Mouse (Mus musculus): ENCODE data around the gene Ngdn.

Ngdn gene

GRCm38 (mm10) chr14:55054191-55054749 is 39.0 kb downstream of the Ngdn start:
- TF ChIP-seq GATA4 (IDR thresholded peaks at IDR 0.05; ENCODE audit: insufficient replicate concordance, low read length), result no peak

GRCm38 (mm10) chr14:55055167-55055834 is 40.0 kb downstream of the Ngdn start:
- TF ChIP-seq GATA4 (IDR thresholded peaks at IDR 0.05; ENCODE audit: insufficient replicate concordance, low read length), result no peak

GRCm38 (mm10) chr14:55059009-55059408 is 43.8 kb downstream of the Ngdn start:
- TF ChIP-seq GATA4 (IDR thresholded peaks at IDR 0.05; ENCODE audit: insufficient replicate concordance, low read length), result no peak

GRCm38 (mm10) chr14:55059931-55060330 is 44.7 kb downstream of the Ngdn start:
- no peak for TF ChIP-seq GATA4 (IDR thresholded peaks at IDR 0.05; ENCODE audit: insufficient replicate concordance, low read length)

- no peak for TF ChIP-seq GATA4 (IDR thresholded peaks at IDR 0.05; ENCODE audit: insufficient replicate concordance, low read length)
These were observed 46.6 kb downstream of the Ngdn start for GRCm38 (mm10) chr14:55061845-55062244.

GRCm38 (mm10) chr14:55062626-55063025 is 47.4 kb downstream of the Ngdn start:
- TF ChIP-seq GATA4 (IDR thresholded peaks at IDR 0.05; ENCODE audit: insufficient replicate concordance, low read length), result no peak

GRCm38 (mm10) chr14:55063117-55063516 is 47.9 kb downstream of the Ngdn start:
- TF ChIP-seq GATA4 (IDR thresholded peaks at IDR 0.05; ENCODE audit: insufficient replicate concordance, low read length), result no peak

GRCm38 (mm10) chr14:55063581-55064381 is 48.5 kb downstream of the Ngdn start:
- TF ChIP-seq GATA4 (IDR thresholded peaks at IDR 0.05; ENCODE audit: insufficient replicate concordance, low read length), result no peak

- no peak for TF ChIP-seq GATA4 (IDR thresholded peaks at IDR 0.05; ENCODE audit: insufficient replicate concordance, low read length)
These were observed 49.5 kb downstream of the Ngdn start for GRCm38 (mm10) chr14:55064481-55065370.

GRCm38 (mm10) chr14:55065391-55065790 is 50.1 kb downstream of the Ngdn start:
- TF ChIP-seq GATA4 (IDR thresholded peaks at IDR 0.05; ENCODE audit: insufficient replicate concordance, low read length), result no peak

- TF ChIP-seq GATA4 (IDR thresholded peaks at IDR 0.05; ENCODE audit: insufficient replicate concordance, low read length), result no peak
These were observed 50.8 kb downstream of the Ngdn start for GRCm38 (mm10) chr14:55066042-55066441.

GRCm38 (mm10) chr14:55071756-55072155 is 56.5 kb downstream of the Ngdn start:
- no peak for TF ChIP-seq GATA4 (IDR thresholded peaks at IDR 0.05; ENCODE audit: insufficient replicate concordance, low read length)

Data from liver, adult (tissue).